Mouse (Mus musculus) lung, postnatal 0 days (tissue): ENCODE measurements around the gene Olfr1250.

Experiments used
- CTCF ChIP-seq: IDR thresholded peaks from 2 replicates; pipeline ENCODE4 v1.5.1; 2016; ENCODE audit warnings: antibody characterized with exemption, mild to moderate bottlenecking
- EP300 ChIP-seq: IDR thresholded peaks from 2 replicates; pipeline ENCODE4 v1.6.1; 2016; ENCODE audit warnings: antibody characterized with exemption, mild to moderate bottlenecking, control low read depth

DNA sequence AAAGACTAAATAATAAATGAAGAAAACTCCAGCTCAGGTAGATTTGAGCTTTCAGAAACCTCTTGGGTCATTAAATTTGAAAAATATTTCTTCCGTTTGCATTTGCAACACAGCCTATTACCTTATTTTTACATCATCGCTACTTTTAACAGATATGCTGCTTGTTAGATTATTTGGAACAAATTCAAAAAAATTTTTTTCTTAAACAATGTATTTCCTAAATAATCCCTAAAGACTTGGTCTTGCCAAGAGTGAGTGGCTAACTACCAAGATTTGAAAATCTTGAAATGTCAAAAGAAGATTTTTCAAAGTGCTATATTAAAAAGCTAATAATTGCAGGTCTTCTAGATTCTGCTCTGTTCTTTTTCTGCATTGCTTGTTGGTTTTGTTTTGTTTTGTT, 47.2 kb downstream of the Olfr1250 start, which contains the start of gene Olfr1247:
- no peak for TF ChIP-seq CTCF
- TF ChIP-seq EP300: no peak
